Mouse (Mus musculus): Measurements from ENCODE around the gene Ift172.

Gene Ift172

GRCm38 (mm10) chr5:31257616-31258015 is 33.3 kb downstream of the Ift172 start:
- DNase-seq (ENCODE audit: low read depth), result no peak

- DNase-seq (ENCODE audit: low read depth), result no peak
Observed at GRCm38 (mm10) chr5:31255971-31256370, 34.9 kb downstream of the Ift172 start.

- DNase-seq (ENCODE audit: low read depth), result no peak
Observed at GRCm38 (mm10) chr5:31255381-31255780, 35.5 kb downstream of the Ift172 start.

- no peak for DNase-seq (ENCODE audit: low read depth)
Observed at GRCm38 (mm10) chr5:31254901-31255300, 36.0 kb downstream of the Ift172 start.

GRCm38 (mm10) chr5:31254452-31254851 is 36.5 kb downstream of the Ift172 start:
- no peak for DNase-seq (ENCODE audit: low read depth)

GRCm38 (mm10) chr5:31253806-31254205 is 37.1 kb downstream of the Ift172 start:
- no peak for DNase-seq (ENCODE audit: low read depth)

GRCm38 (mm10) chr5:31252795-31253545 is 37.9 kb downstream of the Ift172 start:
- DNase-seq (ENCODE audit: low read depth), result no peak

- DNase-seq (ENCODE audit: low read depth), result no peak
Observed at GRCm38 (mm10) chr5:31252151-31252550, 38.8 kb downstream of the Ift172 start.

GRCm38 (mm10) chr5:31251541-31252101 is 39.3 kb downstream of the Ift172 start, which contains the start of gene Krtcap3:
TSS of gene Krtcap3 (plus strand) at chr5:31251691.
- peak; percentile 63 for DNase-seq (ENCODE audit: low read depth)

- DNase-seq (ENCODE audit: low read depth), result no peak
Observed at GRCm38 (mm10) chr5:31250716-31251115, 40.2 kb downstream of the Ift172 start.

GRCm38 (mm10) chr5:31242191-31242590 is 48.7 kb downstream of the Ift172 start:
- DNase-seq (ENCODE audit: low read depth), result no peak

GRCm38 (mm10) chr5:31241522-31242034 is 49.3 kb downstream of the Ift172 start:
- no peak for DNase-seq (ENCODE audit: low read depth)

- DNase-seq (ENCODE audit: low read depth), result peak; percentile 97
Observed at GRCm38 (mm10) chr5:31240637-31241521, 50.0 kb downstream of the Ift172 start, which contains the start of the genes Nrbp1 and Gm9970. TSS of gene Nrbp1 (plus strand) at chr5:31240864. TSS of gene Gm9970 (minus strand) at chr5:31241232.

GRCm38 (mm10) chr5:31226641-31227040 is 64.3 kb downstream of the Ift172 start:
- peak; percentile 80 for DNase-seq (ENCODE audit: low read depth)

- no peak for DNase-seq (ENCODE audit: low read depth)
Observed at GRCm38 (mm10) chr5:31222696-31223095, 68.2 kb downstream of the Ift172 start.

- peak; percentile 46 for DNase-seq (ENCODE audit: low read depth)
Observed at GRCm38 (mm10) chr5:31221304-31221945, 69.5 kb downstream of the Ift172 start.

- DNase-seq (ENCODE audit: low read depth), result peak; percentile 97
Observed at GRCm38 (mm10) chr5:31220448-31221303, 70.2 kb downstream of the Ift172 start, which contains the start of gene Ppm1g. TSS of gene Ppm1g (minus strand) at chr5:31220687.

- no peak for DNase-seq (ENCODE audit: low read depth)
Observed at GRCm38 (mm10) chr5:31219911-31220447, 70.9 kb downstream of the Ift172 start.

GRCm38 (mm10) chr5:31219474-31219873 is 71.4 kb downstream of the Ift172 start:
- DNase-seq (ENCODE audit: low read depth), result no peak

- DNase-seq (ENCODE audit: low read depth), result peak; percentile 52
Observed at GRCm38 (mm10) chr5:31219070-31219469, 71.8 kb downstream of the Ift172 start.

All from naive thymus-derived CD4-positive, alpha-beta T cell, adult 2 months (primary cell).